Mouse (Mus musculus) G1E (cell line): ENCODE results near the gene Jpt2. TPM values are rescaled to one million over a fixed set of nuclear protein-coding genes. Genes with fewer than 3 reads are reported as not detected.

Experiments used
- ATAC-seq: 2 replicates; pipeline ENCODE4 v1.8.0; 2016; ENCODE audit warnings: mild to moderate bottlenecking; ENCODE audit not compliant: insufficient number of reproducible peaks, poor library complexity, low FRiP score, severe bottlenecking; ENCODE audit errors: extremely low read depth
- DNase-seq: peaks from one replicate; pipeline ENCODE4 v3.0.0; 2012; ENCODE audit warnings: low spot score
- H3K27me3 ChIP-seq: 2 replicates; pipeline ENCODE4 v1.6.1; 2012; ENCODE audit warnings: mild to moderate bottlenecking, low read length, inconsistent platforms; ENCODE audit not compliant: insufficient read depth
- H3K36me3 ChIP-seq: replicated peaks from 2 replicates; pipeline ENCODE3; 2012; ENCODE audit warnings: mild to moderate bottlenecking, inconsistent platforms
- H3K4me1 ChIP-seq: 2 replicates; pipeline ENCODE4 v1.6.1; 2012; ENCODE audit warnings: low read depth, low read length, inconsistent platforms, mixed read lengths; ENCODE audit not compliant: insufficient read depth
- H3K4me3 ChIP-seq: 2 replicates; pipeline ENCODE4 v1.5.1; 2012; ENCODE audit warnings: low read depth, mild to moderate bottlenecking, inconsistent platforms, low read length, moderate library complexity, mixed read lengths
- H3K9me3 ChIP-seq: replicated peaks from 2 replicates; pipeline ENCODE4 v1.6.1; 2012; ENCODE audit warnings: inconsistent platforms
- CTCF ChIP-seq: IDR thresholded peaks from 2 replicates; pipeline ENCODE4 v1.5.1; 2012; ENCODE audit warnings: low read depth, low read length, inconsistent platforms, mixed read lengths
- GATA1 ChIP-seq: IDR thresholded peaks from 2 replicates; pipeline ENCODE4 v1.6.1; 2012; ENCODE audit warnings: borderline replicate concordance, low read length, inconsistent platforms, mixed read lengths
- GATA2 ChIP-seq: IDR thresholded peaks from 2 replicates; pipeline ENCODE4 v1.6.1; 2012; ENCODE audit warnings: low read depth, low read length, inconsistent platforms, borderline replicate concordance
- POLR2AphosphoS5 ChIP-seq: IDR thresholded peaks from 2 replicates; pipeline ENCODE4 v1.6.1; 2012; ENCODE audit warnings: low read depth, low read length, inconsistent platforms; ENCODE audit not compliant: insufficient replicate concordance
- TAL1 ChIP-seq: conservative IDR thresholded peaks from 2 replicates; pipeline ENCODE4 v1.6.1; 2012; ENCODE audit warnings: low read depth, low read length, inconsistent platforms, mixed read lengths
- polyA plus RNA-seq: library from polyadenylated mRNA; stranded (reverse); fragments of >175 nt; gene quantifications from 2 replicates; pipeline ENCODE4 v1.2.3, GENCODE M21; 2012
- total RNA-seq, 2 experiments: library from RNA; stranded (forward) in 1 of 2; stranded (reverse) in 1 of 2; fragments of 200-1000 nt in 1 of 2; fragments of >200 nt in 1 of 2; fragmentation: Nextera tagmentation in 1 of 2; gene quantifications; 2 replicates each; pipeline ENCODE4 v1.2.3; 2014 to 2017

Jpt2 gene
- total and polyA plus RNA-seq, 3 experiments, result 28.8 to 83.5 (median 71.2) TPM

- peaks cover 55% of the 10 kb centered on the region for H3K36me3 ChIP-seq
These were observed 23.2 kb downstream of the Jpt2 start for GRCm38 (mm10) chr17:24937266-24937665.

GRCm38 (mm10) chr17:24936259-24937237, 23.9 kb downstream of the Jpt2 start, which contains the start of gene Mapk8ip3:
TSS of gene Mapk8ip3 (minus strand) at chr17:24936977.
- Histone ChIP-seq H3K36me3 (peaks cover 57% of the 10 kb centered on the region), H3K4me3 (peak within 1 kb of the TSS; percentile 90), H3K9me3 (no peaks in the 10 kb centered on the region), H3K4me1 (peaks cover 43% of the 10 kb centered on the region), H3K27me3 (no peaks in the 10 kb centered on the region)
- DNase-seq, result peak; percentile 86
- peak; percentile 94 for ATAC-seq
- TF ChIP-seq POLR2AphosphoS5 (0 out of 2 replicates have a peak, but pooled peaks have one; percentile 68), TAL1 (no peak), GATA1 (no peak)

More at GRCm38 (mm10) chr17:24937266-24937665, 23.2 kb downstream of the Jpt2 start:
- DNase-seq, result no peak
- peaks cover 43% of the 10 kb centered on the region for H3K4me1 ChIP-seq
- no peaks in the 10 kb centered on the region for H3K27me3 ChIP-seq
- TF ChIP-seq GATA2 (no peak), POLR2AphosphoS5 (no peak), GATA1 (no peak), TAL1 (no peak), CTCF (no peak)
- H3K4me3 ChIP-seq, result peak overlapping the region; percentile 90
- no peak for ATAC-seq
- H3K9me3 ChIP-seq, result no peaks in the 10 kb centered on the region

- ATAC-seq (no peak), DNase-seq (no peak)
- H3K27me3 ChIP-seq, result no peaks in the 10 kb centered on the region
- H3K4me1 ChIP-seq, result peaks cover 39% of the 10 kb centered on the region
- TF ChIP-seq POLR2AphosphoS5 (no peak), GATA2 (no peak), CTCF (no peak), TAL1 (no peak), GATA1 (no peak)
- no peaks in the 10 kb centered on the region for H3K9me3 ChIP-seq
- peaks cover 54% of the 10 kb centered on the region for H3K36me3 ChIP-seq
- peak overlapping the region; percentile 90 for H3K4me3 ChIP-seq
These were observed 24.8 kb downstream of the Jpt2 start for GRCm38 (mm10) chr17:24935666-24936065.

- ATAC-seq (no peak), DNase-seq (no peak)
- Histone ChIP-seq H3K4me1 (peaks cover 39% of the 10 kb centered on the region), H3K4me3 (peak overlapping the region; percentile 90; the same call in 1 of the 2 replicates), H3K27me3 (no peaks in the 10 kb centered on the region), H3K36me3 (peaks cover 52% of the 10 kb centered on the region), H3K9me3 (no peaks in the 10 kb centered on the region)
- TF ChIP-seq POLR2AphosphoS5 (no peak), CTCF (no peak), TAL1 (no peak), GATA1 (no peak), GATA2 (no peak)
These were observed 25.6 kb downstream of the Jpt2 start for GRCm38 (mm10) chr17:24934926-24935325.

GRCm38 (mm10) chr17:24933163-24933562, 27.3 kb downstream of the Jpt2 start:
- H3K4me3 ChIP-seq, result no peak overlapping the region
- ATAC-seq, result no peak
- no peaks in the 10 kb centered on the region for H3K9me3 ChIP-seq
- no peak for DNase-seq
- no peaks in the 10 kb centered on the region for H3K27me3 ChIP-seq
- H3K36me3 ChIP-seq, result peaks cover 58% of the 10 kb centered on the region
- peaks cover 39% of the 10 kb centered on the region for H3K4me1 ChIP-seq
- no peak for TF ChIP-seq CTCF
- TF ChIP-seq POLR2AphosphoS5, result no peak
- no peak for TF ChIP-seq GATA1
- no peak for TF ChIP-seq TAL1
- TF ChIP-seq GATA2, result no peak

- no peak overlapping the region for H3K4me3 ChIP-seq
These were observed 28.1 kb downstream of the Jpt2 start for GRCm38 (mm10) chr17:24932431-24932830.

More at GRCm38 (mm10) chr17:24932431-24932830, 28.1 kb downstream of the Jpt2 start:
- no peak for TF ChIP-seq TAL1
- TF ChIP-seq POLR2AphosphoS5, result no peak
- TF ChIP-seq CTCF, result no peak
- no peak for TF ChIP-seq GATA1
- TF ChIP-seq GATA2, result no peak
- ATAC-seq (no peak), DNase-seq (no peak)
- Histone ChIP-seq H3K4me1 (peaks cover 39% of the 10 kb centered on the region), H3K36me3 (peaks cover 60% of the 10 kb centered on the region), H3K9me3 (no peaks in the 10 kb centered on the region), H3K27me3 (no peaks in the 10 kb centered on the region)
